Mouse (Mus musculus) hindbrain, embryonic 11.5 days (tissue): ENCODE results near the gene Tmem88. TPM values are rescaled to one million over a fixed set of nuclear protein-coding genes. Genes with fewer than 3 reads are reported as not detected.
A peak's percentile ranks its signal among the peaks of the same experiment; 100 is the strongest.

Experiments used
- ATAC-seq: fragments of 200-750 bp; cut with Nextera tagmentation; 2 replicates; pipeline ENCODE4 v1.8.0; 2017; ENCODE audit warnings: mild to moderate bottlenecking, moderate TSS enrichment, moderate library complexity; ENCODE audit not compliant: low FRiP score
- DNase-seq: peaks from one replicate; pipeline ENCODE4 v3.0.0-alpha.2; 2015; ENCODE audit warnings: low spot score
- H3K27ac ChIP-seq: fragments of 300-500 bp; sonication (generic); 2 replicates; pipeline ENCODE4 v1.5.1; 2014; ENCODE audit warnings: mild to moderate bottlenecking, low read depth, low read length
- H3K27me3 ChIP-seq: fragments of 300-500 bp; sonication (generic); 2 replicates; pipeline ENCODE4 v1.6.1; 2014; ENCODE audit warnings: mild to moderate bottlenecking, low read length, moderate library complexity, mixed read lengths; ENCODE audit not compliant: control insufficient read depth, insufficient read depth
- H3K36me3 ChIP-seq: fragments of 300-500 bp; sonication (generic); 2 replicates; pipeline ENCODE4 v1.6.1; 2014; ENCODE audit warnings: mild to moderate bottlenecking, low read length, moderate library complexity, mixed read lengths; ENCODE audit not compliant: control insufficient read depth, insufficient read depth
- H3K4me1 ChIP-seq: fragments of 300-500 bp; sonication (generic); replicated peaks from 2 replicates; pipeline ENCODE4 v1.6.1; 2014; ENCODE audit warnings: low read length, mixed read lengths; ENCODE audit not compliant: control insufficient read depth, insufficient read depth
- H3K4me2 ChIP-seq: fragments of 300-500 bp; sonication (generic); replicated peaks from 2 replicates; pipeline ENCODE4 v1.6.1; 2014; ENCODE audit warnings: mild to moderate bottlenecking, low read depth, low read length
- H3K4me3 ChIP-seq: fragments of 300-500 bp; sonication (generic); 2 replicates; pipeline ENCODE4 v1.5.1; 2014; ENCODE audit warnings: low read depth, low read length
- H3K9ac ChIP-seq: fragments of 300-500 bp; sonication (generic); 2 replicates; pipeline ENCODE4 v1.6.1; 2014; ENCODE audit warnings: low read depth, low read length
- H3K9me3 ChIP-seq: fragments of 300-500 bp; sonication (generic); 2 replicates; pipeline ENCODE4 v1.6.1; 2016; ENCODE audit warnings: low read length; ENCODE audit not compliant: control insufficient read depth
- WGBS: fragments of 180-500 bp; shearing (Covaris S2); extraction: QIAGEN DNeasy Blood & Tissue Kit; methylation state at CpG from one replicate; pipeline ENCODE4 v1.1.7; 2014; 5-methylcytosine and 5-hydroxymethylcytosine counted together
- polyA plus RNA-seq: library from polyadenylated mRNA; unstranded; fragments of >200 nt; fragmentation: Nextera tagmentation; extraction: Ambion mirVana; gene quantifications from 2 replicates; pipeline ENCODE4 v1.2.1, GENCODE M21; 2014

The Tmem88 gene
- 15.7 and 17.1 TPM in 2 replicates for polyA plus RNA-seq

- no peak for ATAC-seq
- H3K27ac ChIP-seq: no peak within 1 kb of the TSS; the same call in 1 of the 2 replicates
- no peaks in the 10 kb centered on the region for H3K9me3 ChIP-seq
Measured at GRCm38 (mm10) chr11:69398059-69398458, at the start of gene Tmem88. Tmem88 (minus strand) TSS chr11:69398234.

DNA sequence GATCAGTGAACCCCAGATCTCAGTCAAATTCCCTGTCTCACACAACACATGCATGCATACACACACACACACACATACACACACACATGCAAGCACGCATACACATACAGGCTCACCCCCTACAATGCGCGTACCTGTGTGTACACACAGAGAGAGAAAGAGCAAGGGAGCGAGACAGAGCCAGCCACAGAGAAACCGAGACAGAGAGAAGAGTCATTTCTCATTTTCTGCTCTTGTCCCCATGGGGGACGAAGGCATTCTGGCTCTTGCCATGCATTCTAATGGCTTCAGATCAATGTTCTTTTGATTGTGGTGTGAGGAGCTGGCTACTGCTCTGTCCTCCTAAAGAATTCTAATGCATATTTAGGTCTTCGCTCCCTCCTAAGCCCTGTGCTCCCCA lies 49.3 kb upstream of the Tmem88 start:
- H3K4me2 ChIP-seq: no peak overlapping the region
- H3K27me3 ChIP-seq: no peaks in the 10 kb centered on the region
- H3K9ac ChIP-seq: no peak overlapping the region
- no peaks in the 10 kb centered on the region; the same call in 1 of the 2 replicates for H3K4me1 ChIP-seq
- H3K4me3 ChIP-seq: no peak overlapping the region
- WGBS: 73% methylated on average over 7 of the region's 7 CpGs
- no peak overlapping the region for H3K27ac ChIP-seq
- ATAC-seq (no peak), DNase-seq (no peak)
- H3K36me3 ChIP-seq: no peaks in the 10 kb centered on the region
- H3K9me3 ChIP-seq: no peaks in the 10 kb centered on the region

More at GRCm38 (mm10) chr11:69398059-69398458, at the start of gene Tmem88:
- peaks cover 10% of the 10 kb centered on the region; the same call in 1 of the 2 replicates for H3K36me3 ChIP-seq
- H3K4me3 ChIP-seq: peak within 1 kb of the TSS; percentile 9
- peaks cover 17% of the 10 kb centered on the region for H3K4me1 ChIP-seq
- H3K27me3 ChIP-seq: peaks cover 7% of the 10 kb centered on the region
- DNase-seq: peak; percentile 50
- peak within 1 kb of the TSS; percentile 24 for H3K4me2 ChIP-seq
- H3K9ac ChIP-seq: peak within 1 kb of the TSS; percentile 38; the same call in 1 of the 2 replicates
- WGBS: 5% methylated on average over 16 of the region's 16 CpGs

GRCm38 (mm10) chr11:69443328-69443727 lies 45.3 kb upstream of the Tmem88 start:
- Histone ChIP-seq H3K9ac (no peak overlapping the region), H3K27ac (no peak overlapping the region), H3K9me3 (no peaks in the 10 kb centered on the region), H3K4me1 (no peaks in the 10 kb centered on the region), H3K36me3 (no peaks in the 10 kb centered on the region), H3K4me3 (no peak overlapping the region), H3K4me2 (no peak overlapping the region), H3K27me3 (no peaks in the 10 kb centered on the region)
- 52% methylated on average over 5 of the region's 5 CpGs for WGBS
- ATAC-seq (no peak), DNase-seq (no peak)

DNA sequence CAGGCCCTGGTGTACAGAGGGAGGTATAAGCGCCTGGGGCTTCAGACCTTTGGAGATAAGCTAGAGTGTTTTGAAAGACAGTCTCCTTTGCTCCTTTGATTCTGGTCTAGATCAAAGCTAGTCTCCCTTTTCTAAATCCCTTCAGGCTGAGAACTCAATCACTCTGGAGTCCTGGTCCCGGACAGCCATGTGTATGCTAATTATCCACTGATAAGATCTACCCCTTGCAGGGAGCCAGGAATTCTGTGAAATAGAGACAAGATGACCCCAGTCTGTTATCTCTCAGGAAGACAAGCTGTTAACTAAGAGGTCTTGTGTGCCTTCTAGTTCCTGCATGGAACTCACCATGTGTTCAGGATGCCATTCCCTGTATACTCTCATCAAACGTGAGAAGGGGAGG lies 39.3 kb upstream of the Tmem88 start:
- Histone ChIP-seq H3K27me3 (no peaks in the 10 kb centered on the region), H3K36me3 (no peaks in the 10 kb centered on the region), H3K9ac (no peak overlapping the region), H3K27ac (no peak overlapping the region), H3K4me1 (no peaks in the 10 kb centered on the region), H3K9me3 (no peaks in the 10 kb centered on the region), H3K4me2 (no peak overlapping the region), H3K4me3 (no peak overlapping the region)
- ATAC-seq: no peak
- 55% methylated on average over 3 of the region's 3 CpGs for WGBS
- DNase-seq: no peak

- Histone ChIP-seq H3K9me3 (no peaks in the 10 kb centered on the region), H3K27me3 (no peaks in the 10 kb centered on the region), H3K9ac (no peak overlapping the region), H3K4me2 (no peak overlapping the region), H3K4me3 (no peak overlapping the region), H3K27ac (no peak overlapping the region), H3K36me3 (no peaks in the 10 kb centered on the region), H3K4me1 (no peaks in the 10 kb centered on the region)
- 70% methylated on average over 6 of the region's 6 CpGs for WGBS
- DNase-seq (no peak), ATAC-seq (no peak)
Measured at GRCm38 (mm10) chr11:69433189-69433588, 35.2 kb upstream of the Tmem88 start.

DNA sequence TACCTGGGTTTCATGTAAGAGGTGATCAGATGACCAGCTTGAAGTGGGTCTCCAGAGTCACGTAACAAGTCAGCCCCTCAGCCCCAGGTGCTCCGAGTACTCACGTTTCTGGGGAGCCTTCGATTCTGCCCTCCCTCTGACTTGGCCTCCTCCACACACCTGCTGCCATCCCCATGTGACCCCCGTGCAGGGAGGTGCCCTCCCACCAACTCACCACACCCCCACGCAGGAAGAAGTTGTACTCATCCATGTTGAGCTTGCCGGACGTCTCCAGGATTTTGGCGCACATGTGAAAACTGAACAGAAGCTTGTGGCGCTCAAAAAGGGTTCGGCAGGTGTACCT lies 34.6 kb upstream of the Tmem88 start:
- Histone ChIP-seq H3K9me3 (no peaks in the 10 kb centered on the region), H3K4me3 (no peak overlapping the region), H3K27ac (no peak overlapping the region), H3K4me2 (no peak overlapping the region), H3K4me1 (no peaks in the 10 kb centered on the region), H3K9ac (no peak overlapping the region), H3K27me3 (no peaks in the 10 kb centered on the region), H3K36me3 (no peaks in the 10 kb centered on the region)
- DNase-seq (no peak), ATAC-seq (no peak)
- WGBS: 77% methylated on average over 11 of the region's 11 CpGs

GRCm38 (mm10) chr11:69431829-69432639 lies 34.0 kb upstream of the Tmem88 start:
- WGBS: 46% methylated on average over 11 of the region's 11 CpGs
- 0 out of 2 replicates have a peak, but pooled peaks have one; percentile 25 for ATAC-seq

DNA sequence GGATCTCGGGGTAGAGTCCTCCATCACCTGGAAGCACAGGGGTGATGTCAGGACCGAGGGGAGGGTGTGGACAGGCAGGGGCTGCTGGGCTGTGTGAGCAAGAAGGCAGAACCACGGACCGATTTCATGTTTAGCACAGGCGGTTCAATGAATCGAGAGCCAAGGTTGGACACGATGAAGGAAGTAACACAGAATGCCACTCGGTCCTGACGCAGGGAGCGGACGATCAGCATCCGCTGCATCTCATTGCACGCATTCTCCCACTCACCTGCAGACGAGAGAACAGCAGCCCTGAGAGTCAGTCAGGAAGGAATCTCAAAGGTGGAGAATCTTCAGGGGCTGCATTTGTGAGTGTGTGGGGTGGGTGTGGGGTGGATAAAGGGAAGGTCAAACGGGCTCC lies 32.6 kb upstream of the Tmem88 start:
- DNase-seq: no peak
- H3K4me1 ChIP-seq: no peaks in the 10 kb centered on the region
- no peak for ATAC-seq
- H3K4me2 ChIP-seq: no peak overlapping the region
- no peak overlapping the region for H3K4me3 ChIP-seq
- H3K36me3 ChIP-seq: no peaks in the 10 kb centered on the region
- no peaks in the 10 kb centered on the region for H3K27me3 ChIP-seq
- WGBS: 88% methylated on average over 15 of the region's 15 CpGs
- H3K9ac ChIP-seq: no peak overlapping the region
- no peaks in the 10 kb centered on the region for H3K9me3 ChIP-seq
- no peak overlapping the region for H3K27ac ChIP-seq

More at GRCm38 (mm10) chr11:69431829-69432639, 34.0 kb upstream of the Tmem88 start:
- DNase-seq: peak; percentile 83
- Histone ChIP-seq H3K36me3 (no peaks in the 10 kb centered on the region), H3K4me3 (no peak overlapping the region), H3K4me1 (no peaks in the 10 kb centered on the region), H3K9me3 (no peaks in the 10 kb centered on the region), H3K9ac (no peak overlapping the region), H3K27me3 (no peaks in the 10 kb centered on the region), H3K27ac (no peak overlapping the region), H3K4me2 (no peak overlapping the region)

GRCm38 (mm10) chr11:69429313-69429712 lies 31.3 kb upstream of the Tmem88 start:
- Histone ChIP-seq H3K9me3 (no peaks in the 10 kb centered on the region), H3K36me3 (no peaks in the 10 kb centered on the region), H3K9ac (no peak overlapping the region), H3K4me1 (no peaks in the 10 kb centered on the region), H3K4me3 (no peak overlapping the region), H3K27ac (no peak overlapping the region), H3K27me3 (no peaks in the 10 kb centered on the region), H3K4me2 (no peak overlapping the region)
- DNase-seq (no peak), ATAC-seq (no peak)
- WGBS: 63% methylated on average over 2 of the region's 2 CpGs
